Mouse (Mus musculus): Measurements from ENCODE around the gene Erh. TPM values are rescaled to one million over a fixed set of nuclear protein-coding genes. Genes with fewer than 3 reads are reported as not detected.

Gene Erh
- total and polyA plus RNA-seq, 3 experiments = 74.3 to 279 (median 121) TPM

- TF ChIP-seq CTCF (IDR thresholded peaks at IDR 0.05; ENCODE audit: low read depth, low read length) = no peak
- no peak for TF ChIP-seq GATA2 (IDR thresholded peaks at IDR 0.05; ENCODE audit: borderline replicate concordance, low read depth, low read length)
- no peak for TF ChIP-seq TAL1 (conservative IDR thresholded peaks at IDR 0.05; ENCODE audit: low read depth, low read length)
- no peak for DNase-seq (ENCODE audit: low spot score)
Measured at GRCm38 (mm10) chr12:80609928-80610327, 34.2 kb downstream of the Erh start.

GRCm38 (mm10) chr12:80608576-80608975, 35.6 kb downstream of the Erh start:
- DNase-seq (ENCODE audit: low spot score) (no peak), ATAC-seq (ENCODE audit: extremely low read depth, insufficient number of reproducible peaks, low FRiP score, poor library complexity, severe bottlenecking) (no peak)
- Histone ChIP-seq H3K4me3 (ENCODE audit: low read depth, low read length) (no peak overlapping the region), H3K27me3 (ENCODE audit: insufficient read depth, low read length) (peaks cover 30% of the 10 kb centered on the region), H3K36me3 (replicated peaks) (no peaks in the 10 kb centered on the region), H3K9me3 (replicated peaks) (no peaks in the 10 kb centered on the region), H3K4me1 (ENCODE audit: insufficient read depth, low read depth, low read length) (no peaks in the 10 kb centered on the region)
- TF ChIP-seq POLR2AphosphoS5 (IDR thresholded peaks at IDR 0.05; ENCODE audit: insufficient replicate concordance, low read depth, low read length) (no peak), CTCF (IDR thresholded peaks at IDR 0.05; ENCODE audit: low read depth, low read length) (no peak), TAL1 (conservative IDR thresholded peaks at IDR 0.05; ENCODE audit: low read depth, low read length) (no peak), GATA1 (IDR thresholded peaks at IDR 0.05; ENCODE audit: borderline replicate concordance, low read length) (no peak), GATA2 (IDR thresholded peaks at IDR 0.05; ENCODE audit: borderline replicate concordance, low read depth, low read length) (no peak)

More at GRCm38 (mm10) chr12:80609928-80610327, 34.2 kb downstream of the Erh start:
- no peak for ATAC-seq (ENCODE audit: extremely low read depth, insufficient number of reproducible peaks, low FRiP score, poor library complexity, severe bottlenecking)
- Histone ChIP-seq H3K36me3 (replicated peaks) (no peaks in the 10 kb centered on the region), H3K27me3 (ENCODE audit: insufficient read depth, low read length) (peaks cover 32% of the 10 kb centered on the region), H3K4me1 (ENCODE audit: insufficient read depth, low read depth, low read length) (no peaks in the 10 kb centered on the region), H3K4me3 (ENCODE audit: low read depth, low read length) (no peak overlapping the region), H3K9me3 (replicated peaks) (no peaks in the 10 kb centered on the region)

GRCm38 (mm10) chr12:80604218-80604617, 39.9 kb downstream of the Erh start:
- no peak for DNase-seq (ENCODE audit: low spot score)

GRCm38 (mm10) chr12:80603566-80603965, 40.6 kb downstream of the Erh start:
- no peak for DNase-seq (ENCODE audit: low spot score)
- peaks cover 35% of the 10 kb centered on the region for H3K27me3 ChIP-seq (ENCODE audit: insufficient read depth, low read length)
- no peak for TF ChIP-seq POLR2AphosphoS5 (IDR thresholded peaks at IDR 0.05; ENCODE audit: insufficient replicate concordance, low read depth, low read length)
- no peak for TF ChIP-seq GATA2 (IDR thresholded peaks at IDR 0.05; ENCODE audit: borderline replicate concordance, low read depth, low read length)
- TF ChIP-seq TAL1 (conservative IDR thresholded peaks at IDR 0.05; ENCODE audit: low read depth, low read length) = no peak
- no peak for TF ChIP-seq GATA1 (IDR thresholded peaks at IDR 0.05; ENCODE audit: borderline replicate concordance, low read length)
- TF ChIP-seq CTCF (IDR thresholded peaks at IDR 0.05; ENCODE audit: low read depth, low read length) = no peak
- no peak overlapping the region for H3K4me3 ChIP-seq (ENCODE audit: low read depth, low read length)
- ATAC-seq (ENCODE audit: extremely low read depth, insufficient number of reproducible peaks, low FRiP score, poor library complexity, severe bottlenecking) = no peak
- H3K4me1 ChIP-seq (ENCODE audit: insufficient read depth, low read depth, low read length) = no peaks in the 10 kb centered on the region
- H3K9me3 ChIP-seq (replicated peaks) = no peaks in the 10 kb centered on the region
- no peaks in the 10 kb centered on the region for H3K36me3 ChIP-seq (replicated peaks)

More at GRCm38 (mm10) chr12:80604218-80604617, 39.9 kb downstream of the Erh start:
- H3K27me3 ChIP-seq (ENCODE audit: insufficient read depth, low read length) = peaks cover 28% of the 10 kb centered on the region
- H3K4me1 ChIP-seq (ENCODE audit: insufficient read depth, low read depth, low read length) = no peaks in the 10 kb centered on the region
- no peak for TF ChIP-seq GATA2 (IDR thresholded peaks at IDR 0.05; ENCODE audit: borderline replicate concordance, low read depth, low read length)
- no peak for TF ChIP-seq CTCF (IDR thresholded peaks at IDR 0.05; ENCODE audit: low read depth, low read length)
- TF ChIP-seq GATA1 (IDR thresholded peaks at IDR 0.05; ENCODE audit: borderline replicate concordance, low read length) = no peak
- no peak for TF ChIP-seq TAL1 (conservative IDR thresholded peaks at IDR 0.05; ENCODE audit: low read depth, low read length)
- TF ChIP-seq POLR2AphosphoS5 (IDR thresholded peaks at IDR 0.05; ENCODE audit: insufficient replicate concordance, low read depth, low read length) = no peak
- no peak for ATAC-seq (ENCODE audit: extremely low read depth, insufficient number of reproducible peaks, low FRiP score, poor library complexity, severe bottlenecking)
- H3K9me3 ChIP-seq (replicated peaks) = no peaks in the 10 kb centered on the region
- H3K36me3 ChIP-seq (replicated peaks) = no peaks in the 10 kb centered on the region
- no peak overlapping the region for H3K4me3 ChIP-seq (ENCODE audit: low read depth, low read length)

GRCm38 (mm10) chr12:80602432-80602831, 41.7 kb downstream of the Erh start:
- DNase-seq (ENCODE audit: low spot score) (no peak), ATAC-seq (ENCODE audit: extremely low read depth, insufficient number of reproducible peaks, low FRiP score, poor library complexity, severe bottlenecking) (no peak)
- H3K4me3 ChIP-seq (ENCODE audit: low read depth, low read length) = no peak overlapping the region
- H3K36me3 ChIP-seq (replicated peaks) = no peaks in the 10 kb centered on the region
- no peaks in the 10 kb centered on the region for H3K4me1 ChIP-seq (ENCODE audit: insufficient read depth, low read depth, low read length)
- no peaks in the 10 kb centered on the region for H3K9me3 ChIP-seq (replicated peaks)
- H3K27me3 ChIP-seq (ENCODE audit: insufficient read depth, low read length) = peaks cover 43% of the 10 kb centered on the region
- TF ChIP-seq GATA2 (IDR thresholded peaks at IDR 0.05; ENCODE audit: borderline replicate concordance, low read depth, low read length) (no peak), POLR2AphosphoS5 (IDR thresholded peaks at IDR 0.05; ENCODE audit: insufficient replicate concordance, low read depth, low read length) (no peak), CTCF (IDR thresholded peaks at IDR 0.05; ENCODE audit: low read depth, low read length) (no peak), GATA1 (IDR thresholded peaks at IDR 0.05; ENCODE audit: borderline replicate concordance, low read length) (no peak), TAL1 (conservative IDR thresholded peaks at IDR 0.05; ENCODE audit: low read depth, low read length) (no peak)

- TF ChIP-seq CTCF (IDR thresholded peaks at IDR 0.05; ENCODE audit: low read depth, low read length) = no peak
- TF ChIP-seq POLR2AphosphoS5 (IDR thresholded peaks at IDR 0.05; ENCODE audit: insufficient replicate concordance, low read depth, low read length) = no peak
- TF ChIP-seq TAL1 (conservative IDR thresholded peaks at IDR 0.05; ENCODE audit: low read depth, low read length) = no peak
- peaks cover 48% of the 10 kb centered on the region for H3K27me3 ChIP-seq (ENCODE audit: insufficient read depth, low read length)
- H3K4me1 ChIP-seq (ENCODE audit: insufficient read depth, low read depth, low read length) = no peaks in the 10 kb centered on the region
- no peak overlapping the region for H3K4me3 ChIP-seq (ENCODE audit: low read depth, low read length)
- no peaks in the 10 kb centered on the region for H3K36me3 ChIP-seq (replicated peaks)
- no peak for DNase-seq (ENCODE audit: low spot score)
- ATAC-seq (ENCODE audit: extremely low read depth, insufficient number of reproducible peaks, low FRiP score, poor library complexity, severe bottlenecking) = no peak
- H3K9me3 ChIP-seq (replicated peaks) = no peaks in the 10 kb centered on the region
Measured at GRCm38 (mm10) chr12:80601597-80602269, 42.4 kb downstream of the Erh start.
